Mouse (Mus musculus) thymus, postnatal 10 days (tissue): ENCODE measurements around the gene Trim15.
A peak's percentile ranks its signal among the peaks of the same experiment; 100 is the strongest.

ENCODE experiments used
- DNase-seq, 2 experiments: peaks; one replicate each; pipeline ENCODE4 v3.0.0; 2021; ENCODE audit warnings: low spot score in 2 of 2

The Trim15 gene

GRCm38 (mm10) chr17:36869955-36870810 lies 3.2 kb upstream of the Trim15 start:
- no peak for DNase-seq

- DNase-seq: no peak
Observed at GRCm38 (mm10) chr17:36869284-36869954, 2.4 kb upstream of the Trim15 start, which contains the start of gene Trim10. TSS of gene Trim10 (plus strand) at chr17:36869574.

- DNase-seq: no peak
Observed at GRCm38 (mm10) chr17:36868836-36869235, 1.8 kb upstream of the Trim15 start.

- no peak for DNase-seq
Observed at GRCm38 (mm10) chr17:36861680-36862079, 5.3 kb downstream of the Trim15 start.

- DNase-seq: no peak
Observed at GRCm38 (mm10) chr17:36858181-36858580, 8.8 kb downstream of the Trim15 start.

GRCm38 (mm10) chr17:36856236-36856635 lies 10.8 kb downstream of the Trim15 start:
- DNase-seq: no peak

GRCm38 (mm10) chr17:36855484-36855883 lies 11.5 kb downstream of the Trim15 start:
- DNase-seq: no peak

- DNase-seq: no peak
Observed at GRCm38 (mm10) chr17:36851627-36852026, 15.4 kb downstream of the Trim15 start.

- DNase-seq: no peak
Observed at GRCm38 (mm10) chr17:36851200-36851599, 15.8 kb downstream of the Trim15 start.

- no peak for DNase-seq
Observed at GRCm38 (mm10) chr17:36849992-36850391, 17.0 kb downstream of the Trim15 start.

GRCm38 (mm10) chr17:36848911-36849310 lies 18.1 kb downstream of the Trim15 start:
- no peak for DNase-seq

- no peak for DNase-seq
Observed at GRCm38 (mm10) chr17:36844725-36845124, 22.3 kb downstream of the Trim15 start.

- no peak for DNase-seq
Observed at GRCm38 (mm10) chr17:36844286-36844719, 22.7 kb downstream of the Trim15 start.

- DNase-seq: no peak
Observed at GRCm38 (mm10) chr17:36843696-36844095, 23.3 kb downstream of the Trim15 start.

- no peak for DNase-seq
Observed at GRCm38 (mm10) chr17:36840961-36841445, 26.0 kb downstream of the Trim15 start.

GRCm38 (mm10) chr17:36839931-36840330 lies 27.1 kb downstream of the Trim15 start:
- DNase-seq: peak; percentile 19 to 30

- no peak for DNase-seq
Observed at GRCm38 (mm10) chr17:36839001-36839400, 28.0 kb downstream of the Trim15 start.

GRCm38 (mm10) chr17:36836874-36837647 lies 29.9 kb downstream of the Trim15 start, which contains the start of gene Trim26:
TSS of gene Trim26 (plus strand) at chr17:36837134.
- DNase-seq: peak; percentile 91 to 93

- no peak for DNase-seq
Observed at GRCm38 (mm10) chr17:36836427-36836812, 30.6 kb downstream of the Trim15 start.

- peak; percentile 48 to 53 for DNase-seq
Observed at GRCm38 (mm10) chr17:36835591-36836426, 31.2 kb downstream of the Trim15 start.

- no peak for DNase-seq
Observed at GRCm38 (mm10) chr17:36832694-36833093, 34.3 kb downstream of the Trim15 start.
